Mouse (Mus musculus): ENCODE data around the gene 4930402H24Rik. TPM values are rescaled to one million over a fixed set of nuclear protein-coding genes. Genes with fewer than 3 reads are reported as not detected.

4930402H24Rik gene
- total RNA-seq, 2 experiments from 2014 or later = 30.1 to 32.7 TPM

GRCm38 (mm10) chr2:130816205-130816604, 90.0 kb downstream of the 4930402H24Rik start:
- DNase-seq (ENCODE audit: low spot score in 2 of 2) = no peak

GRCm38 (mm10) chr2:130814492-130814891, 91.7 kb downstream of the 4930402H24Rik start:
- DNase-seq (ENCODE audit: low spot score in 2 of 2) = no peak

GRCm38 (mm10) chr2:130813729-130814128, 92.5 kb downstream of the 4930402H24Rik start:
- no peak for DNase-seq (ENCODE audit: low spot score in 2 of 2)

- no peak for DNase-seq (ENCODE audit: low spot score in 2 of 2)
These were observed 93.7 kb downstream of the 4930402H24Rik start for GRCm38 (mm10) chr2:130812487-130812886.

GRCm38 (mm10) chr2:130805146-130805545, 101.1 kb downstream of the 4930402H24Rik start:
- DNase-seq (ENCODE audit: low spot score in 2 of 2) = no peak

GRCm38 (mm10) chr2:130803706-130804105, 102.5 kb downstream of the 4930402H24Rik start:
- no peak for DNase-seq (ENCODE audit: low spot score in 2 of 2)

GRCm38 (mm10) chr2:130795731-130796130, 110.5 kb downstream of the 4930402H24Rik start:
- DNase-seq (ENCODE audit: low spot score in 2 of 2) = no peak

- no peak for DNase-seq (ENCODE audit: low spot score in 2 of 2)
These were observed 114.5 kb downstream of the 4930402H24Rik start for GRCm38 (mm10) chr2:130791722-130792121.

- no peak for DNase-seq (ENCODE audit: low spot score in 2 of 2)
These were observed 116.6 kb downstream of the 4930402H24Rik start for GRCm38 (mm10) chr2:130789642-130790041.

GRCm38 (mm10) chr2:130789039-130789438, 117.2 kb downstream of the 4930402H24Rik start:
- no peak for DNase-seq (ENCODE audit: low spot score in 2 of 2)

GRCm38 (mm10) chr2:130784939-130785338, 121.3 kb downstream of the 4930402H24Rik start:
- no peak for DNase-seq (ENCODE audit: low spot score in 2 of 2)

- no peak for DNase-seq (ENCODE audit: low spot score in 2 of 2)
These were observed 125.4 kb downstream of the 4930402H24Rik start for GRCm38 (mm10) chr2:130780615-130781303.

- no peak for DNase-seq (ENCODE audit: low spot score in 2 of 2)
These were observed 126.3 kb downstream of the 4930402H24Rik start for GRCm38 (mm10) chr2:130779935-130780334.

- no peak for DNase-seq (ENCODE audit: low spot score in 2 of 2)
These were observed 129.6 kb downstream of the 4930402H24Rik start for GRCm38 (mm10) chr2:130776610-130777009.

- DNase-seq (ENCODE audit: low spot score in 2 of 2) = no peak
These were observed 138.7 kb downstream of the 4930402H24Rik start for GRCm38 (mm10) chr2:130767483-130767882.

- no peak for DNase-seq (ENCODE audit: low spot score in 2 of 2)
These were observed 140.8 kb downstream of the 4930402H24Rik start for GRCm38 (mm10) chr2:130765396-130765795.

GRCm38 (mm10) chr2:130760876-130761275, 145.3 kb downstream of the 4930402H24Rik start:
- no peak for DNase-seq (ENCODE audit: low spot score in 2 of 2)

- DNase-seq (ENCODE audit: low spot score in 2 of 2) = no peak
These were observed 151.1 kb downstream of the 4930402H24Rik start for GRCm38 (mm10) chr2:130755061-130755607.

GRCm38 (mm10) chr2:130754596-130754995, 151.6 kb downstream of the 4930402H24Rik start:
- DNase-seq (ENCODE audit: low spot score in 2 of 2) = no peak

GRCm38 (mm10) chr2:130750449-130750848, 155.8 kb downstream of the 4930402H24Rik start:
- no peak for DNase-seq (ENCODE audit: low spot score in 2 of 2)

- no peak for DNase-seq (ENCODE audit: low spot score in 2 of 2)
These were observed 156.5 kb downstream of the 4930402H24Rik start for GRCm38 (mm10) chr2:130749708-130750107.

GRCm38 (mm10) chr2:130743576-130743975, 162.6 kb downstream of the 4930402H24Rik start:
- DNase-seq (ENCODE audit: low spot score in 2 of 2) = no peak

- DNase-seq (ENCODE audit: low spot score in 2 of 2) = no peak
These were observed 166.1 kb downstream of the 4930402H24Rik start for GRCm38 (mm10) chr2:130740096-130740495.

Data from adrenal gland, postnatal 4 days (tissue).